ENCODE assay signal across 1 mouse cellular context in genomic region chr11:96973426-96973964, GRCm38 (mm10).
TF ChIP-seq lines count a peak whose summit lies in the region.

No protein-coding gene starts in this region.

TF ChIP-seq in myocyte, 11 proteins besides CTCF, POLR2A, EP300 and RAD21:
- TF ChIP-seq MYOD1 (IDR thresholded peaks at IDR 0.05; ENCODE audit: control insufficient read depth in 1 of 3, insufficient read length in 2 of 3, low read depth in 2 of 3) (peak in 2 of 3 experiments; percentile 64 to 84), SRF (IDR thresholded peaks at IDR 0.05; ENCODE audit: control insufficient read depth, insufficient read length, low read depth) (no peak)
